Mouse (Mus musculus) embryonic facial prominence, embryonic 13.5 days (tissue): ENCODE data around the gene Kcne1. TPM values are rescaled to one million over a fixed set of nuclear protein-coding genes. Genes with fewer than 3 reads are reported as not detected.

Experiments
- ATAC-seq: fragments of 200-750 bp; cut with Nextera tagmentation; 2 replicates; pipeline ENCODE4 v1.8.0; 2017; ENCODE audit warnings: low read depth; ENCODE audit not compliant: insufficient number of reproducible peaks, insufficient read depth, low FRiP score, low TSS enrichment
- H3K27ac ChIP-seq: fragments of 300-500 bp; sonication (generic); 2 replicates; pipeline ENCODE4 v1.5.1; 2015; ENCODE audit warnings: moderate library complexity, mild to moderate bottlenecking, inconsistent platforms
- H3K27me3 ChIP-seq: fragments of 300-500 bp; sonication (generic); 2 replicates; pipeline ENCODE4 v1.6.1; 2015; ENCODE audit warnings: mild to moderate bottlenecking, inconsistent platforms
- H3K36me3 ChIP-seq: fragments of 300-500 bp; sonication (generic); 2 replicates; pipeline ENCODE4 v1.6.1; 2015; ENCODE audit warnings: mild to moderate bottlenecking, inconsistent platforms
- H3K4me1 ChIP-seq: fragments of 300-500 bp; sonication (generic); 2 replicates; pipeline ENCODE4 v1.6.1; 2015; ENCODE audit warnings: inconsistent platforms
- H3K4me2 ChIP-seq: fragments of 300-500 bp; sonication (generic); 2 replicates; pipeline ENCODE4 v1.6.1; 2015; ENCODE audit warnings: moderate library complexity, mild to moderate bottlenecking, inconsistent platforms
- H3K4me3 ChIP-seq: fragments of 300-500 bp; sonication (generic); 2 replicates; pipeline ENCODE4 v1.5.1; 2015; ENCODE audit warnings: mild to moderate bottlenecking, inconsistent platforms
- H3K9ac ChIP-seq: fragments of 300-500 bp; sonication (generic); 2 replicates; pipeline ENCODE4 v1.6.1; 2015; ENCODE audit warnings: mild to moderate bottlenecking, inconsistent platforms
- H3K9me3 ChIP-seq: fragments of 300-500 bp; sonication (generic); 2 replicates; pipeline ENCODE4 v1.6.1; 2016; ENCODE audit warnings: inconsistent platforms
- WGBS: fragments of 180-500 bp; shearing (Covaris S2); methylation state at CpG from one replicate; pipeline ENCODE4 v1.1.7; 2015; ENCODE audit warnings: mixed read lengths; 5-methylcytosine and 5-hydroxymethylcytosine counted together
- polyA plus RNA-seq: library from polyadenylated mRNA; unstranded; fragments of >200 nt; fragmentation: Nextera tagmentation; extraction: Ambion mirVana; gene quantifications from 2 replicates; pipeline ENCODE4 v1.2.1, GENCODE M21; 2015

Kcne1 gene
- polyA plus RNA-seq, 1 experiment from 2014 or later: 0.13 TPM

GRCm38 (mm10) chr16:92301412-92301806, 57.9 kb downstream of the Kcne1 start:
- Histone ChIP-seq H3K4me3 (peak overlapping the region; percentile 58), H3K9ac (peak overlapping the region; percentile 78), H3K27ac (peak overlapping the region; percentile 74), H3K27me3 (no peaks in the 10 kb centered on the region), H3K4me2 (peak overlapping the region; percentile 84), H3K36me3 (peaks cover 11% of the 10 kb centered on the region), H3K4me1 (peaks cover 18% of the 10 kb centered on the region), H3K9me3 (no peaks in the 10 kb centered on the region)
- ATAC-seq: 0 out of 2 replicates have a peak, but pooled peaks have one; percentile 15
- under 1% methylated on average over 12 of the region's 12 CpGs for WGBS

- 10% methylated on average over 32 of the region's 32 CpGs for WGBS
- ATAC-seq: peak; percentile 89
- Histone ChIP-seq H3K4me1 (peaks cover 18% of the 10 kb centered on the region), H3K4me3 (peak within 1 kb of the TSS; percentile 58), H3K9ac (peak within 1 kb of the TSS; percentile 78), H3K36me3 (peaks cover 6% of the 10 kb centered on the region), H3K27me3 (no peaks in the 10 kb centered on the region), H3K4me2 (peak within 1 kb of the TSS; percentile 84), H3K9me3 (no peaks in the 10 kb centered on the region), H3K27ac (peak within 1 kb of the TSS; percentile 74)
Observed at GRCm38 (mm10) chr16:92300649-92301411, 58.4 kb downstream of the Kcne1 start, which contains the start of gene Smim11. Gene Smim11, plus strand, starts transcription at chr16:92301286.

Other genes with a start within 250 kb of the Kcne1 start
- gene Kcne2, start 67.1 kb downstream of the Kcne1 start, polyA plus RNA-seq: 0.15 and 0.41 TPM in 2 replicates
- gene Smim11, start 58.2 kb downstream of the Kcne1 start, polyA plus RNA-seq: 128 and 138 TPM in 2 replicates
- gene Fam243, start 38.0 kb downstream of the Kcne1 start, polyA plus RNA-seq: not detected in 2 replicates
- gene Rcan1, start 111.4 kb upstream of the Kcne1 start, polyA plus RNA-seq: 34.9 and 37.2 TPM in 2 replicates
- 3.0 and 3.8 TPM in 2 replicates for gene Clic6, start 126.3 kb upstream of the Kcne1 start, polyA plus RNA-seq